Mouse (Mus musculus) liver, adult 2 months (tissue): Measurements from ENCODE around the gene Frat1. TPM values are rescaled to one million over a fixed set of nuclear protein-coding genes. Genes with fewer than 3 reads are reported as not detected.
A peak's percentile ranks its signal among the peaks of the same experiment; 100 is the strongest.

Experiments
- DNase-seq: peaks from one replicate; pipeline ENCODE4 v3.0.0-alpha.2; 2011; ENCODE audit warnings: low read depth, low spot score; ENCODE audit errors: extremely low read depth
- H3K27ac ChIP-seq: fragments of 200-500 bp; replicated peaks from 2 replicates; pipeline ENCODE4 v1.5.1; 2012; ENCODE audit warnings: low read depth, mild to moderate bottlenecking, control low read depth, inconsistent platforms, low read length; ENCODE audit not compliant: insufficient read depth
- H3K27me3 ChIP-seq: fragments of 200-500 bp; 2 replicates; pipeline ENCODE4 v1.6.1; 2012; ENCODE audit warnings: mild to moderate bottlenecking, moderate library complexity, low read length, inconsistent platforms; ENCODE audit not compliant: control insufficient read depth, insufficient read depth
- H3K36me3 ChIP-seq: fragments of 200-500 bp; 2 replicates; pipeline ENCODE4 v1.6.1; 2012; ENCODE audit warnings: low read length, inconsistent platforms; ENCODE audit not compliant: control insufficient read depth, insufficient read depth
- H3K4me1 ChIP-seq: fragments of 200-500 bp; 2 replicates; pipeline ENCODE4 v1.6.1; 2011; ENCODE audit warnings: low read length; ENCODE audit not compliant: control insufficient read depth, insufficient read depth
- H3K4me3 ChIP-seq: fragments of 200-500 bp; 2 replicates; pipeline ENCODE4 v1.5.1; 2011; ENCODE audit warnings: low read depth, mild to moderate bottlenecking, control low read depth, low read length, moderate library complexity; ENCODE audit not compliant: insufficient read depth
- H3K79me2 ChIP-seq: fragments of 200-500 bp; 2 replicates; pipeline ENCODE4 v1.6.1; 2012; ENCODE audit warnings: inconsistent platforms, mild to moderate bottlenecking, low read length, moderate library complexity; ENCODE audit not compliant: control insufficient read depth, insufficient read depth
- H3K9ac ChIP-seq: fragments of 200-500 bp; 2 replicates; pipeline ENCODE4 v1.6.1; 2012; ENCODE audit warnings: low read depth, mild to moderate bottlenecking, control low read depth, inconsistent platforms, low read length
- CTCF ChIP-seq: fragments of 200-500 bp; IDR thresholded peaks from 2 replicates; pipeline ENCODE4 v1.5.1; 2011; ENCODE audit warnings: low read depth, low read length, control low read depth
- POLR2A ChIP-seq: fragments of 200-500 bp; IDR thresholded peaks from 2 replicates; pipeline ENCODE4 v1.6.1; 2011; ENCODE audit warnings: low read length, control low read depth; ENCODE audit not compliant: insufficient read depth; ENCODE audit errors: extremely low read depth
- WGBS: fragments of 180-500 bp; shearing (Covaris S2); methylation state at CpG from one replicate; pipeline ENCODE4 v1.1.7; 2018; 5-methylcytosine and 5-hydroxymethylcytosine counted together
- polyA plus RNA-seq: library from polyadenylated mRNA; depleted of rRNA; stranded (reverse); fragments of >200 nt; gene quantifications from 2 replicates; pipeline ENCODE4 v1.2.3, GENCODE M21; 2012
- total RNA-seq: library from RNA; depleted of rRNA; stranded (reverse); fragments of >200 nt; gene quantifications from 2 replicates; pipeline ENCODE4 v1.2.3, GENCODE M21; 2014

Gene Frat1
- total and polyA plus RNA-seq, 2 experiments = 1.9 to 5.6 TPM

- H3K27me3 ChIP-seq = no peaks in the 10 kb centered on the region
- no peak overlapping the region for H3K9ac ChIP-seq
- no peak overlapping the region for H3K27ac ChIP-seq
- no peak for DNase-seq
- no peaks in the 10 kb centered on the region for H3K79me2 ChIP-seq
- peaks cover 6% of the 10 kb centered on the region; the same call in 1 of the 2 replicates for H3K4me1 ChIP-seq
- H3K4me3 ChIP-seq = no peak overlapping the region
- TF ChIP-seq POLR2A (no peak), CTCF (no peak)
- no peaks in the 10 kb centered on the region for H3K36me3 ChIP-seq
- 91% methylated on average over 4 of the region's 4 CpGs for WGBS
Observed at GRCm38 (mm10) chr19:41818749-41819148, 11.0 kb upstream of the Frat1 start.

GRCm38 (mm10) chr19:41821436-41821835 lies 8.3 kb upstream of the Frat1 start:
- whole genome bisulfite sequencing = 77% methylated on average over 5 of the region's 5 CpGs

GRCm38 (mm10) chr19:41822589-41822988 lies 7.2 kb upstream of the Frat1 start:
- H3K27ac ChIP-seq = no peak overlapping the region
- no peak overlapping the region for H3K9ac ChIP-seq
- no peaks in the 10 kb centered on the region for H3K27me3 ChIP-seq
- TF ChIP-seq CTCF (no peak), POLR2A (no peak)
- no peaks in the 10 kb centered on the region for H3K36me3 ChIP-seq
- no peaks in the 10 kb centered on the region for H3K79me2 ChIP-seq
- 93% methylated on average over 1 of the region's 1 CpGs for WGBS
- peaks cover 5% of the 10 kb centered on the region; the same call in 1 of the 2 replicates for H3K4me1 ChIP-seq
- DNase-seq = no peak
- H3K4me3 ChIP-seq = no peak overlapping the region

More at GRCm38 (mm10) chr19:41821436-41821835, 8.3 kb upstream of the Frat1 start:
- H3K79me2 ChIP-seq = no peaks in the 10 kb centered on the region
- H3K9ac ChIP-seq = no peak overlapping the region
- H3K27ac ChIP-seq = no peak overlapping the region
- peaks cover 6% of the 10 kb centered on the region; the same call in 1 of the 2 replicates for H3K4me1 ChIP-seq
- no peak overlapping the region for H3K4me3 ChIP-seq
- DNase-seq = no peak
- no peak for TF ChIP-seq CTCF
- no peak for TF ChIP-seq POLR2A
- no peaks in the 10 kb centered on the region for H3K36me3 ChIP-seq
- no peaks in the 10 kb centered on the region for H3K27me3 ChIP-seq

- WGBS = 83% methylated on average over 5 of the region's 5 CpGs
- no peak overlapping the region for H3K4me3 ChIP-seq
- DNase-seq = no peak
- H3K9ac ChIP-seq = no peak overlapping the region
- no peak overlapping the region for H3K27ac ChIP-seq
- peaks cover 5% of the 10 kb centered on the region for H3K4me1 ChIP-seq
- TF ChIP-seq POLR2A = no peak
- no peak for TF ChIP-seq CTCF
- no peaks in the 10 kb centered on the region for H3K27me3 ChIP-seq
- no peaks in the 10 kb centered on the region for H3K79me2 ChIP-seq
- H3K36me3 ChIP-seq = no peaks in the 10 kb centered on the region
Observed at GRCm38 (mm10) chr19:41824950-41825349, 4.8 kb upstream of the Frat1 start.

- no peaks in the 10 kb centered on the region for H3K36me3 ChIP-seq
- DNase-seq = no peak
- no peak overlapping the region for H3K27ac ChIP-seq
- TF ChIP-seq POLR2A = no peak
- TF ChIP-seq CTCF = no peak
- 85% methylated on average over 3 of the region's 3 CpGs for WGBS
- no peak overlapping the region for H3K4me3 ChIP-seq
- H3K9ac ChIP-seq = no peak overlapping the region
- no peaks in the 10 kb centered on the region for H3K27me3 ChIP-seq
- peaks cover 6% of the 10 kb centered on the region for H3K4me1 ChIP-seq
- peaks cover 4% of the 10 kb centered on the region; the same call in 1 of the 2 replicates for H3K79me2 ChIP-seq
Observed at GRCm38 (mm10) chr19:41826529-41826928, 3.2 kb upstream of the Frat1 start.

GRCm38 (mm10) chr19:41828941-41829340 lies 829 bp upstream of the Frat1 start:
- Histone ChIP-seq H3K9ac (peak overlapping the region; percentile 66), H3K27me3 (no peaks in the 10 kb centered on the region), H3K4me1 (peaks cover 12% of the 10 kb centered on the region), H3K36me3 (no peaks in the 10 kb centered on the region), H3K27ac (peak overlapping the region; percentile 96), H3K79me2 (peaks cover 4% of the 10 kb centered on the region; the same call in 1 of the 2 replicates), H3K4me3 (peak overlapping the region; percentile 42)
- peak; percentile 98 for DNase-seq
- WGBS = 24% methylated on average over 3 of the region's 3 CpGs
- no peak for TF ChIP-seq CTCF
- TF ChIP-seq POLR2A = no peak
